Mouse (Mus musculus) olfactory bulb, adult 2 months (tissue): ENCODE data around the gene Herc2.

ENCODE experiments used
- CTCF ChIP-seq: fragments of 200-500 bp; IDR thresholded peaks from 2 replicates; pipeline ENCODE4 v1.5.1; 2012; ENCODE audit warnings: low read depth, mild to moderate bottlenecking, low read length, moderate library complexity; ENCODE audit not compliant: insufficient read depth
- POLR2A ChIP-seq: fragments of 200-500 bp; IDR thresholded peaks from 2 replicates; pipeline ENCODE4 v1.6.1; 2012; ENCODE audit warnings: mild to moderate bottlenecking, low read depth, low read length, moderate library complexity; ENCODE audit not compliant: insufficient read depth

- TF ChIP-seq POLR2A (no peak), CTCF (no peak)
Measured at GRCm38 (mm10) chr7:56071724-56072123, 21.7 kb downstream of the Herc2 start.
